Mouse (Mus musculus) hindbrain, embryonic 11.5 days (tissue): ENCODE results near the gene Dok1. TPM values are rescaled to one million over a fixed set of nuclear protein-coding genes. Genes with fewer than 3 reads are reported as not detected.

ENCODE experiments used
- ATAC-seq: fragments of 200-750 bp; cut with Nextera tagmentation; 2 replicates; pipeline ENCODE4 v1.8.0; 2017; ENCODE audit warnings: mild to moderate bottlenecking, moderate TSS enrichment, moderate library complexity; ENCODE audit not compliant: low FRiP score
- DNase-seq: peaks from one replicate; pipeline ENCODE4 v3.0.0-alpha.2; 2015; ENCODE audit warnings: low spot score
- H3K27ac ChIP-seq: fragments of 300-500 bp; sonication (generic); 2 replicates; pipeline ENCODE4 v1.5.1; 2014; ENCODE audit warnings: mild to moderate bottlenecking, low read depth, low read length
- H3K27me3 ChIP-seq: fragments of 300-500 bp; sonication (generic); 2 replicates; pipeline ENCODE4 v1.6.1; 2014; ENCODE audit warnings: mild to moderate bottlenecking, low read length, moderate library complexity, mixed read lengths; ENCODE audit not compliant: control insufficient read depth, insufficient read depth
- H3K36me3 ChIP-seq: fragments of 300-500 bp; sonication (generic); 2 replicates; pipeline ENCODE4 v1.6.1; 2014; ENCODE audit warnings: mild to moderate bottlenecking, low read length, moderate library complexity, mixed read lengths; ENCODE audit not compliant: control insufficient read depth, insufficient read depth
- H3K4me1 ChIP-seq: fragments of 300-500 bp; sonication (generic); replicated peaks from 2 replicates; pipeline ENCODE4 v1.6.1; 2014; ENCODE audit warnings: low read length, mixed read lengths; ENCODE audit not compliant: control insufficient read depth, insufficient read depth
- H3K4me2 ChIP-seq: fragments of 300-500 bp; sonication (generic); replicated peaks from 2 replicates; pipeline ENCODE4 v1.6.1; 2014; ENCODE audit warnings: mild to moderate bottlenecking, low read depth, low read length
- H3K4me3 ChIP-seq: fragments of 300-500 bp; sonication (generic); 2 replicates; pipeline ENCODE4 v1.5.1; 2014; ENCODE audit warnings: low read depth, low read length
- H3K9ac ChIP-seq: fragments of 300-500 bp; sonication (generic); 2 replicates; pipeline ENCODE4 v1.6.1; 2014; ENCODE audit warnings: low read depth, low read length
- H3K9me3 ChIP-seq: fragments of 300-500 bp; sonication (generic); 2 replicates; pipeline ENCODE4 v1.6.1; 2016; ENCODE audit warnings: low read length; ENCODE audit not compliant: control insufficient read depth
- WGBS: fragments of 180-500 bp; shearing (Covaris S2); extraction: QIAGEN DNeasy Blood & Tissue Kit; methylation state at CpG from one replicate; pipeline ENCODE4 v1.1.7; 2014; 5-methylcytosine and 5-hydroxymethylcytosine counted together
- polyA plus RNA-seq: library from polyadenylated mRNA; unstranded; fragments of >200 nt; fragmentation: Nextera tagmentation; extraction: Ambion mirVana; gene quantifications from 2 replicates; pipeline ENCODE4 v1.2.1, GENCODE M21; 2014

Dok1 gene
- polyA plus RNA-seq, 1 experiment from 2014 or later, result 6.6 TPM

DNA sequence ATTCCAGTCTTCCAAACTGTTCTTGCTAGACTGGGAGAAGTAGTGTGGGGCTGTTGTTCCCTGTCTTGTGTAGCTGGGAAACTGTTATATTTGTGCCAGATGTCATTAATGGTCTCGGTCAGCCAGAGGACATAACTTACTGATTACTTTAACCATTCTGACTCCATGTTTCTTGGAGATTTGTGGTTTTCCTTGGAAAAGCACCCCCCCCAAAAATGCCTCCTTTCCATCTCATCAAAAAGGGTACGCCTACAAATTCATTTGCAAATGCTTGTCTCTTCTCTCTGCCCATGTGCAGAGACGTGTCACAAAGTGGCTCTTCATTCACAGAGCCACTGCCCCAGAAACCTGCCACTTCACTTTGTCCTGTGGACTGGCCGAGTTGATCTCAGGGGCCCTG, 8.8 kb downstream of the Dok1 start:
- 67% methylated on average over 4 of the region's 4 CpGs for WGBS
- Histone ChIP-seq H3K27me3 (0 out of 2 replicates have a peak, but pooled peaks cover 3% of the 10 kb centered on the region), H3K4me3 (no peak overlapping the region), H3K4me2 (no peak overlapping the region), H3K9ac (no peak overlapping the region), H3K9me3 (no peaks in the 10 kb centered on the region), H3K4me1 (no peaks in the 10 kb centered on the region), H3K27ac (no peak overlapping the region), H3K36me3 (no peaks in the 10 kb centered on the region)
- DNase-seq (no peak), ATAC-seq (no peak)

DNA sequence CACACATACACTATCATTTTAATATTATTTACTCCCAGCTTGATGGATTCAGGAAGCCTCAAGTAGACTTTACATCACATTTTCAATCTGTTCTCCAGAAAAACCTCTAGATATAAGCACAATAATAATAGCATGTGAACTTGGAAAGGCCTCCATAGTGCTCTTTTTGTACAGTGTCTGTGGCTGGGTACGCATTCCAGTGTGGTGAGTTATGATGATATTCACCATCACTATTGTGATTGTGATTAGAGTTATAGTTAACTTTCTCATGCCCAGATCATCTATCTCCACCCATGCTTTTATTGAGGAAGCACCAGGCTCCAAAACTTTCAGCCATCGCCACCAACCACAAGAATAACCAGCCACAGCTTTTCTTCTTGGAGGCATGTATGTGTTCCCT, 9.5 kb downstream of the Dok1 start:
- no peak overlapping the region for H3K4me3 ChIP-seq
- no peak for DNase-seq
- no peaks in the 10 kb centered on the region for H3K36me3 ChIP-seq
- H3K4me2 ChIP-seq, result no peak overlapping the region
- no peaks in the 10 kb centered on the region for H3K4me1 ChIP-seq
- no peaks in the 10 kb centered on the region for H3K27me3 ChIP-seq
- H3K9ac ChIP-seq, result no peak overlapping the region
- WGBS, result 97% methylated on average over 2 of the region's 2 CpGs
- ATAC-seq, result no peak
- no peaks in the 10 kb centered on the region for H3K9me3 ChIP-seq
- H3K27ac ChIP-seq, result no peak overlapping the region

DNA sequence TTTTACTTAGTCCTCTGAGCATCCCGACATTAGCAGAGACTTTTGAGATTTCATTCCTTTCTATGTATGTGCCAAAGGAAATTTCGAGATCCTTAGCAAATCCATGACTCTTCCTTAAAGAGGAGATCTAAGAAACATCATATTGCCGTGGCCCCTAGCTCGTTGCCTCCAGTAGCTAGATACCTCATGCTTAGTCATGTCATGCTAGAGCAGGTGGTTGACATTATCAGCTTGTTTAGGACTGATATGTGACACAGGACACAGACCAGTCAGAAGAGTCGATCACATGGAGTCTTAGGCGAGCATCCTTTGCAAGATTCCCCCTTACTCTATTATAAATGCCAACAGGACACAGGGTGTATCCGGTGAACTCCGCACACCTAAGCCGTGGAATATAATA, 10.3 kb downstream of the Dok1 start:
- Histone ChIP-seq H3K27me3 (no peaks in the 10 kb centered on the region), H3K4me3 (no peak overlapping the region), H3K4me2 (no peak overlapping the region), H3K36me3 (no peaks in the 10 kb centered on the region), H3K9me3 (no peaks in the 10 kb centered on the region), H3K4me1 (no peaks in the 10 kb centered on the region), H3K9ac (no peak overlapping the region), H3K27ac (no peak overlapping the region)
- DNase-seq, result no peak
- no peak for ATAC-seq
- WGBS, result 88% methylated on average over 9 of the region's 9 CpGs

- Histone ChIP-seq H3K9me3 (no peaks in the 10 kb centered on the region), H3K4me3 (no peak overlapping the region), H3K27me3 (no peaks in the 10 kb centered on the region), H3K27ac (no peak overlapping the region), H3K4me2 (no peak overlapping the region), H3K36me3 (no peaks in the 10 kb centered on the region), H3K4me1 (no peaks in the 10 kb centered on the region), H3K9ac (no peak overlapping the region)
- ATAC-seq (no peak), DNase-seq (no peak)
- WGBS, result 85% methylated on average over 4 of the region's 4 CpGs
These were observed 12.3 kb downstream of the Dok1 start for GRCm38 (mm10) chr6:83020836-83021593.

DNA sequence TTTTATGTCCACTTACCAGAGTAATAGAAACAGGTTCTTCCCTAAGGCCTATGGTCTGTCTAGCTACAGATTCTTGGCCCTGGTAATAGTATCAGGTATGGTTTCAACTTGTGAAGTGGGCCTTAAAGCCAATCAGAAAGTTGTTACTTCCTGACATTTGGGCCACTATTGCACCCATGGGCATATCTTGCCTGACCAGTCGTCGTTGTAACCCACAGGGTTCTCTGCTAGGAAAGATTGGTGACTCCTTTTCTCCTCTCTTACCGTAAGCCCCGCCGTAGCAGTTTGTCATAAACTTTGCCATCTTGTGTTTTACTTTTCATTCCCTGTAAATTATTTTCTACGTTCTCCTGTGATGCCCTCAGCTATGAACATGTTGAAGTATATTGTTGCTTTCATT, 13.2 kb downstream of the Dok1 start:
- Histone ChIP-seq H3K4me2 (no peak overlapping the region), H3K9ac (no peak overlapping the region), H3K4me3 (no peak overlapping the region), H3K4me1 (no peaks in the 10 kb centered on the region), H3K36me3 (no peaks in the 10 kb centered on the region), H3K27ac (no peak overlapping the region), H3K27me3 (no peaks in the 10 kb centered on the region), H3K9me3 (no peaks in the 10 kb centered on the region)
- WGBS, result 93% methylated on average over 6 of the region's 6 CpGs
- no peak for DNase-seq
- ATAC-seq, result no peak

DNA sequence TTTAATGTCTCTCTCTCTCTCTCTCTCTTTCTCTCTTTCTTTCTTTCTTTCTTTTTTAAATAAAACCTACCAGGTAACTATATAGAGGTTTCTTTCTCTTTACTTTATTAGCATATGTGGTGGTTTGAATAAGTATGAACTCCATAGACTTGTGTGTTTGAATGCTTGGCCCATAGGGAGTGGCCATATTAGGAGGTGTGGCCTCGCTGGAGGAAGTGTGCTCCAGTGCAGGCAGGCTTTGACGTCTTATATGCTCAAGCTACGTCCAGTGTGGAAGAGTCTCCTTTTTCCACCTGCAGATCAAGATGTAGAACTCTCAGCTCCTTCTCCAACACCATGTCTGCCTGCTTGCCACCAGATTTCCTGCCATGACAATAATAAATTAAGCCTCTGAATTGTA, 14.2 kb downstream of the Dok1 start:
- no peak for ATAC-seq
- WGBS, result 70% methylated on average over 3 of the region's 3 CpGs
- Histone ChIP-seq H3K9me3 (no peaks in the 10 kb centered on the region), H3K4me1 (no peaks in the 10 kb centered on the region), H3K27me3 (no peaks in the 10 kb centered on the region), H3K9ac (no peak overlapping the region), H3K27ac (no peak overlapping the region), H3K36me3 (no peaks in the 10 kb centered on the region), H3K4me3 (no peak overlapping the region), H3K4me2 (no peak overlapping the region)
- no peak for DNase-seq

GRCm38 (mm10) chr6:83017190-83017589, 16.1 kb downstream of the Dok1 start:
- Histone ChIP-seq H3K4me3 (no peak overlapping the region), H3K4me1 (no peaks in the 10 kb centered on the region), H3K9me3 (no peaks in the 10 kb centered on the region), H3K27me3 (no peaks in the 10 kb centered on the region), H3K36me3 (no peaks in the 10 kb centered on the region), H3K27ac (no peak overlapping the region), H3K9ac (no peak overlapping the region), H3K4me2 (no peak overlapping the region)
- DNase-seq, result no peak
- no peak for ATAC-seq
- 71% methylated on average over 3 of the region's 3 CpGs for WGBS

DNA sequence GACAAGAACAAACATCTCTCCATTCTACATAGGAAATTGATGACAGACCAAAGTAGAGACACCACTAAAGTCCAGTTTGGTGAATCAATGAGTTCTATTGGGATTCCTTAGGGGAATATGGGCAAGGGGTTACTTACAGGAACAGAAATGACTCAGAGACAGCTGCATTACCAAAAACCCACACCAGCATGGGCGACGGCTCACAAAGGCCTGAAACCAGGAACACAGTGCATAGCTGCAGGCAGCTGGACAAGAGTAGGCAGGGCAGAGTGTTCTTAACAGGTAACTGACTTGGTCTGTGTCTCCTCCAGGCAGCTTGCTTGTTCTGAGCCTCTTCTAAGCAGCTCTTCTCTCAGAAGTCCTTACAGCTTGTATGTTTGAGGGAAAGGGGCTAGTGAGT, 17.5 kb downstream of the Dok1 start:
- ATAC-seq, result no peak
- DNase-seq, result no peak

More for the DNA sequence above, 17.5 kb downstream of the Dok1 start:
- Histone ChIP-seq H3K27ac (no peak overlapping the region), H3K9ac (no peak overlapping the region), H3K27me3 (no peaks in the 10 kb centered on the region), H3K36me3 (no peaks in the 10 kb centered on the region), H3K9me3 (no peaks in the 10 kb centered on the region), H3K4me1 (no peaks in the 10 kb centered on the region), H3K4me2 (no peak overlapping the region), H3K4me3 (no peak overlapping the region)
- WGBS, result 94% methylated on average over 2 of the region's 2 CpGs
